Mouse (Mus musculus): ENCODE data around the gene Atp11a.

GRCm38 (mm10) chr8:12772319-12772718 is 15.5 kb downstream of the Atp11a start:
- TF ChIP-seq CTCF (IDR thresholded peaks at IDR 0.05; ENCODE audit: low read depth) (no peak), EP300 (IDR thresholded peaks at IDR 0.05; ENCODE audit: low read depth) (no peak)

Data from heart, postnatal 0 days (tissue).